Comparison of ENCODE assay signal across 8 mouse cellular contexts in genomic region chrX:100738918-100739317, GRCm38 (mm10). TPM values are rescaled to one million over a fixed set of nuclear protein-coding genes. Genes with fewer than 3 reads are reported as not detected.
A peak's percentile ranks its signal among the peaks of the same experiment; 100 is the strongest.
DNase-seq lines count a peak whose midpoint lies in the region; ATAC-seq and TF ChIP-seq lines count a peak whose summit lies in the region.

No protein-coding gene starts in this region.

- no peak overlapping the region for H3K27ac ChIP-seq in embryonic facial prominence, embryonic 14.5 days (replicated peaks; ENCODE audit: low read depth, low read length)
- H3K27ac ChIP-seq in kidney, adult 2 months (ENCODE audit: insufficient read depth, low read depth, low read length), result no peak overlapping the region
- H3K27ac ChIP-seq in limb, embryonic 12.5 days, result no peak overlapping the region
- H3K27ac ChIP-seq in midbrain, embryonic 12.5 days (replicated peaks), result no peak overlapping the region

- TF ChIP-seq CTCF in kidney, adult 2 months (conservative IDR thresholded peaks at IDR 0.05; ENCODE audit: insufficient read depth, insufficient read length, low read depth, low read length), result peak; percentile 77

- peak overlapping the region; percentile 59 for H3K4me2 ChIP-seq in embryonic facial prominence, embryonic 14.5 days (ENCODE audit: low read depth, low read length)
- peak overlapping the region; percentile 58 for H3K4me2 ChIP-seq in limb, embryonic 12.5 days
- peak overlapping the region; percentile 44 for H3K4me2 ChIP-seq in midbrain, embryonic 12.5 days (replicated peaks)

- peak overlapping the region; percentile 34 for H3K4me3 ChIP-seq in embryonic facial prominence, embryonic 14.5 days (ENCODE audit: low read depth, low read length)
- no peak overlapping the region for H3K4me3 ChIP-seq in kidney, adult 2 months (ENCODE audit: insufficient read depth, low read depth, low read length)
- peak overlapping the region; percentile 31 for H3K4me3 ChIP-seq in limb, embryonic 12.5 days (replicated peaks)
- H3K4me3 ChIP-seq in midbrain, embryonic 12.5 days, result no peak overlapping the region

- peak; percentile 65 for DNase-seq in 416B (ENCODE audit: low read depth)
- peak; percentile 78 for DNase-seq in adrenal gland, postnatal 14 days
- peak; percentile 60 for DNase-seq in embryonic facial prominence, embryonic 14.5 days (ENCODE audit: low spot score)
- DNase-seq in heart, adult 8-10 months (ENCODE audit: low spot score), result peak; percentile 53
- DNase-seq in kidney, adult 2 months, result peak; percentile 69
- peak; percentile 36 for DNase-seq in splenic B cell, adult 2 months (ENCODE audit: low read depth, low spot score)

- peak overlapping the region; percentile 30; the same call in 1 of the 2 replicates for H3K9ac ChIP-seq in embryonic facial prominence, embryonic 14.5 days (ENCODE audit: low read depth, low read length)
- no peak overlapping the region for H3K9ac ChIP-seq in limb, embryonic 12.5 days (replicated peaks)
- no peak overlapping the region for H3K9ac ChIP-seq in midbrain, embryonic 12.5 days (replicated peaks)

- no peaks in the 10 kb centered on the region for H3K36me3 ChIP-seq in embryonic facial prominence, embryonic 14.5 days (ENCODE audit: control insufficient read depth, insufficient read depth, low read length)
- H3K36me3 ChIP-seq in kidney, adult 2 months (ENCODE audit: control insufficient read depth, insufficient read depth, low read length), result no peaks in the 10 kb centered on the region
- H3K36me3 ChIP-seq in limb, embryonic 12.5 days, result no peaks in the 10 kb centered on the region
- no peaks in the 10 kb centered on the region for H3K36me3 ChIP-seq in midbrain, embryonic 12.5 days
- H3K36me3 ChIP-seq in splenic B cell, adult 2 months (ENCODE audit: control insufficient read depth, insufficient read depth, low read length, poor library complexity, severe bottlenecking), result no peaks in the 10 kb centered on the region

- WGBS in embryonic facial prominence, embryonic 14.5 days, result 20% methylated on average over 14 of the region's 14 CpGs
- WGBS in kidney, adult 2 months, result 4% methylated on average over 14 of the region's 14 CpGs
- 28% methylated on average over 14 of the region's 14 CpGs for WGBS in limb, embryonic 12.5 days
- WGBS in midbrain, embryonic 12.5 days, result 26% methylated on average over 14 of the region's 14 CpGs

- peaks cover 19% of the 10 kb centered on the region for H3K27me3 ChIP-seq in embryonic facial prominence, embryonic 14.5 days (replicated peaks; ENCODE audit: control insufficient read depth, insufficient read depth, low read length)
- no peaks in the 10 kb centered on the region for H3K27me3 ChIP-seq in kidney, adult 2 months (replicated peaks; ENCODE audit: control insufficient read depth, insufficient read depth, low read length)
- H3K27me3 ChIP-seq in limb, embryonic 12.5 days, result peaks cover 42% of the 10 kb centered on the region
- H3K27me3 ChIP-seq in midbrain, embryonic 12.5 days, result peaks cover 22% of the 10 kb centered on the region
- H3K27me3 ChIP-seq in splenic B cell, adult 2 months (ENCODE audit: control insufficient read depth, insufficient read depth, low read length, poor library complexity, severe bottlenecking), result no peaks in the 10 kb centered on the region

- ATAC-seq in embryonic facial prominence, embryonic 14.5 days (ENCODE audit: low read depth), result peak; percentile 84
- ATAC-seq in limb, embryonic 12.5 days (ENCODE audit: insufficient number of reproducible peaks, insufficient read depth, low FRiP score, low TSS enrichment, low read depth), result 0 out of 2 replicates have a peak, but pooled peaks have one; percentile 56
- ATAC-seq in midbrain, embryonic 12.5 days (ENCODE audit: low FRiP score, low read depth), result peak; percentile 69

- H3K9me3 ChIP-seq in embryonic facial prominence, embryonic 14.5 days (ENCODE audit: control insufficient read depth, low read length), result no peaks in the 10 kb centered on the region
- 0 out of 2 replicates have a peak, but pooled peaks cover 6% of the 10 kb centered on the region for H3K9me3 ChIP-seq in limb, embryonic 12.5 days
- no peaks in the 10 kb centered on the region for H3K9me3 ChIP-seq in midbrain, embryonic 12.5 days

- H3K4me1 ChIP-seq in embryonic facial prominence, embryonic 14.5 days (ENCODE audit: control insufficient read depth, insufficient read depth, low read length), result no peaks in the 10 kb centered on the region
- H3K4me1 ChIP-seq in kidney, adult 2 months (ENCODE audit: control insufficient read depth, insufficient read depth, low read length), result peaks cover 3% of the 10 kb centered on the region; the same call in 1 of the 2 replicates
- H3K4me1 ChIP-seq in limb, embryonic 12.5 days (replicated peaks), result no peaks in the 10 kb centered on the region
- peaks cover 4% of the 10 kb centered on the region; the same call in 1 of the 2 replicates for H3K4me1 ChIP-seq in midbrain, embryonic 12.5 days

- no peak for TF ChIP-seq POLR2A in kidney, adult 2 months (IDR thresholded peaks at IDR 0.05; ENCODE audit: low read depth, low read length)

RNA-seq across cellular contexts. Expression of gene Gdpd2, which starts 9.2 kb away (rescaled TPM):
- total RNA-seq in adrenal gland, postnatal 14 days (2021), result 1.2 and 1.6 TPM in 2 replicates
- polyA plus RNA-seq in embryonic facial prominence, embryonic 14.5 days (2014; fragmentation: Nextera tagmentation; extraction: Ambion mirVana), result 7.1 and 7.5 TPM in 2 replicates
- not detected for total RNA-seq in heart, adult 8-10 months (2022)
- 1.1 and 1.3 TPM in 2 replicates for polyA plus RNA-seq in kidney, adult 2 months (2012; rRNA removed)
- polyA plus RNA-seq in limb, embryonic 12.5 days (2016; fragmentation: Nextera tagmentation; extraction: Ambion mirVana), result 1.7 and 1.9 TPM in 2 replicates
- 12.8 and 14.5 TPM in 2 replicates for polyA plus RNA-seq in midbrain, embryonic 12.5 days (2016; fragmentation: Nextera tagmentation; extraction: Ambion mirVana)

RNA-seq across cellular contexts. Expression of gene Dlg3, which starts 28.6 kb away (rescaled TPM):
- 28.2 and 33.5 TPM in 2 replicates for total RNA-seq in adrenal gland, postnatal 14 days (2021)
- polyA plus RNA-seq in embryonic facial prominence, embryonic 14.5 days (2014; fragmentation: Nextera tagmentation; extraction: Ambion mirVana), result 4.5 and 6.2 TPM in 2 replicates
- total RNA-seq in heart, adult 8-10 months (2022), result 1 to 10 TPM; 2.0 to 4.3 (median 2.8) TPM
- 12.2 and 13.9 TPM in 2 replicates for polyA plus RNA-seq in kidney, adult 2 months (2012; rRNA removed)
- polyA plus RNA-seq in limb, embryonic 12.5 days (2016; fragmentation: Nextera tagmentation; extraction: Ambion mirVana), result 15.7 and 17.6 TPM in 2 replicates
- polyA plus RNA-seq in midbrain, embryonic 12.5 days (2016; fragmentation: Nextera tagmentation; extraction: Ambion mirVana), result 20.0 and 20.8 TPM in 2 replicates

Comparison
In these comparisons a context has a peak if more than half of its experiments do, and no peak if none do; other contexts are left out.
1. H3K4me3 ChIP-seq: peak in embryonic facial prominence, embryonic 14.5 days (single experiment) and limb, embryonic 12.5 days (single experiment); none in kidney, adult 2 months (single experiment) and midbrain, embryonic 12.5 days (single experiment).
2. Peak in every context shown above with its lines, with median percentiles within 50 percentile points of each other: DNase-seq, ATAC-seq and H3K4me2 ChIP-seq.